Mouse (Mus musculus) embryo, embryonic 11.5 days (tissue): ENCODE data around the gene Pycr1.
A peak's percentile ranks its signal among the peaks of the same experiment; 100 is the strongest.

Experiments used
- DNase-seq: peaks from one replicate; pipeline ENCODE4 v3.0.0-alpha.2; 2012; ENCODE audit warnings: low read depth, low spot score

Pycr1 gene

DNA sequence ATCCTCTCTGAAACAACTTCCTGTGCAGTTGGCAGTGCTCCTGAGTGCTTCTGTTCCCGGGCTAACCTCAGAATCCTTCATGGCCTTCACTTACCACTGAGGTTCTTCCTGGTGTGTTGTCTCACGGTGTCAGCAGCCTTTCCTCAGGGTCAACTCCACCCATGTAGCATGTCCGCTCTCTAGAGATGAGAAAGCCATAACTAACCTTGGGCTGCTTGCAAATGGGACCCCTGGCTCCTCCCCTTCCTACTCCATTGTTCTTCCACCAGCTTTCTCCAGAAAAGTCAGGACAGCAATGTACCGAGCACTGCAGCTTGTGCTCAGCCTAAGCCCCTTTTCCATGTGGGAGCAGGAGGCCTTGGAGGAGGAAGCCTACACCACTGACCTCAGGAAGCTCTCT, 36.8 kb downstream of the Pycr1 start:
- no peak for DNase-seq

GRCm38 (mm10) chr11:120605667-120606066, 37.9 kb downstream of the Pycr1 start:
- no peak for DNase-seq

DNA sequence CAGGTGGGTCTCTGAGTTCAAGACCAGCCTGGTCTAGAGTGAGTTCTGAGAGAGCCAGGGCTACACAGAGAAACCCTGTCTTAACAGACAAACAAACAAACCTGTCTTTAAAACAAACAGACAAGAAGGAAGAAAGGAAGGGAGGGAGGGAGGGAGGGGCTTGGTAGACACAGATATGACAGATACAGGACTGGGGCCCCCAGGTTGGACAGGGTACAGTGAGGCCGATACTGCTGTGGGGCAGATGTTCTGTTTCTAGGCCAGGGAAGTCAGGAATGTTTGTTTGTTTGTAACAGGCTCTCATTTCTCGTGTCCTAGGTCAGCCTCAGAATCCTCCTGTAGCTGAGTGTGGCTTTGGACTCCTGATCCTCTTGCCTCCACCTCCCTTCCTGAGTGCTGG, 40.0 kb downstream of the Pycr1 start:
- no peak for DNase-seq

DNA sequence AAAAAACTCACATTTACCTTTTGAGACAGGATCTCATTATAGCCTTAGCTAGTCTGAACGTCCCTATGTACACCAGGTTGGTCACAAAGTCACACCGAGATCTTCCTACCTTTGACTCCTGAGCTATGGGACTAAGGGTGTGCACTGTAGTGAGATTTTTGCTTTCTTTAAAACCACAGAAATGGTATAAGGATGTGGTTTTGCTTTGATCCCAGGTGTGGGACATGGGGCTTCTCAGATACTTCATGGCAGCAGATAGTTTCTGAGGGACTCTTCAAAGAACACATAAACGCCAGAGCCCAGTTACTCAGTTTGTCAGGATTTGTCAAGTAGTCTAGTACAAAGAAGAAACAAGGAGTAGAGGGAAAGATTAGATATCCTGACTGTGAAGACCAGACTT, 42.9 kb downstream of the Pycr1 start:
- no peak for DNase-seq

GRCm38 (mm10) chr11:120598990-120599549, 44.5 kb downstream of the Pycr1 start:
- no peak for DNase-seq

DNA sequence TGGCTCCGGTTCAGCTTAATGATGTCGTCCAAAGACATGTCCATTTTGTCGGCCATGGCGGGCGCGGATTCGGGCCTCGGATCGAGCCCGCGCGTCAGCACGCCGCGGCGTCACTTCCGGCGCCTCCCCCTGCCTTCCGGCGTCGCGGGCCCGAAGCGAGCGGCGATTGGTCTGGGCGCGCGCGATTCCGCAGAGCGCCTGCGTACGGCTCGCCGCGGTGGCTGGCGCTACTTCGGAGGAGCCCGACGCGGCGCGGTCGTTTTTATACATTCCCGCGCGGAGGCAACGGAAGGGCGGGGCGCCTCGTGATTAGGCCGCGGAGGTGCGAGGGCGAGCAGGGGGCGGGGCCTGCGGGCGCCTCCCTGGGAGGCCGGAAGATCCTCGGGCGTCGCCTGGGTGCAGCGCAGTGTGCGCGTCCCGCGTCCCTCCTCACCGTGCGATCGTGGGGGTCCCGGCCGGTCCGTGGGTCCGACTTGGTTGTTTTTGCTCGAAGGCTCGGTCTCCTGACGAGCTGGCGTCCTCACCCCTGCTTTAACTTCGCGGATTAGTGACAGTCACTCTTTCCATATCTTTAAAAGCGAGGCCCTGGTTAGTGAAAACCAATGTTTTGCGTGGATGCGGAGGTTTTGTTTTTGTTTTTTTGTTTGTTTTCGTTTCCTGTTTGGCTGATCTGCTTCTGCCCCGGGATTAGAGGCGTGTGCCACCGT, 45.1 kb downstream of the Pycr1 start, which contains the start of the genes Alyref and Anapc11:
Gene Alyref (minus strand): TSS at position 83 of the 707 bp plus-strand sequence.
Gene Anapc11 (plus strand): TSS at position 139 of the 707 bp plus-strand sequence.
- peak; percentile 92 for DNase-seq

- no peak for DNase-seq
These were observed 46.0 kb downstream of the Pycr1 start for GRCm38 (mm10) chr11:120597240-120598235.

DNA sequence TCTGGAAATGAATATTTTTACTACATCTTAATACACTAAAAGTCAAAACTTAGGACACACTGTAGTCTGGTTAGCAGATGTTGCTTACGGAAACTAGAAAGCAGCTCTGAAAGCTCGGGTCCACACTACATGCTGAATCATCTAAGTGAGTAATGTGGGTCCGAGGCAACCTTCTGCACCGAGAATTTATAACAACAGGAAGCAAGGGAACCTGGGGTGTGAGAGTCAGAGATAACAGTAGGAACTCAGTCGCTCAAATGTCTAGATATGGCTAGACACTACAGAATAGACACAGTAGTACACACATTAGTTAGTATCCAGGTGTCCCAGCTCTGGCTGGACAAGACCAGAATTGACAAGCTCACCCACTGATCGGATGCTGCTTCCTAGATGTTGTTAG, 55.0 kb downstream of the Pycr1 start:
- no peak for DNase-seq
